Mouse (Mus musculus): Measurements from ENCODE around the gene Ralgds. TPM values are rescaled to one million over a fixed set of nuclear protein-coding genes. Genes with fewer than 3 reads are reported as not detected.

Gene Ralgds
- total and polyA plus RNA-seq, 3 experiments = 4.1 to 11.4 (median 6.6) TPM

GRCm38 (mm10) chr2:28592809-28593208 lies 79.9 kb downstream of the Ralgds start (continued):
- no peak for TF ChIP-seq GABPA (IDR thresholded peaks at IDR 0.05; ENCODE audit: insufficient replicate concordance, low read depth, low read length)
- TF ChIP-seq ETS1 (conservative IDR thresholded peaks at IDR 0.05; ENCODE audit: low read depth, low read length) = no peak
- no peak for TF ChIP-seq EP300 (IDR thresholded peaks at IDR 0.05; ENCODE audit: low read length)
- TF ChIP-seq RCOR1 (conservative IDR thresholded peaks at IDR 0.05; ENCODE audit: low read depth, low read length) = no peak
- no peak for TF ChIP-seq ELF1 (IDR thresholded peaks at IDR 0.05; ENCODE audit: low read depth, low read length)
- no peak for TF ChIP-seq BHLHE40 (IDR thresholded peaks at IDR 0.05; ENCODE audit: low read depth, low read length)
- TF ChIP-seq RAD21 (IDR thresholded peaks at IDR 0.05; ENCODE audit: low read depth, low read length) = peak; percentile 81
- TF ChIP-seq MAZ (IDR thresholded peaks at IDR 0.05; ENCODE audit: low read depth, low read length) = no peak
- TF ChIP-seq NELFE (IDR thresholded peaks at IDR 0.05; ENCODE audit: low read depth, low read length) = peak; percentile 30; the same call in 1 of the 2 replicates
- no peak for TF ChIP-seq POLR2AphosphoS2 (IDR thresholded peaks at IDR 0.05; ENCODE audit: low read depth, low read length)
- TF ChIP-seq MAX (IDR thresholded peaks at IDR 0.05; ENCODE audit: low read length) = no peak
- TF ChIP-seq HCFC1 (IDR thresholded peaks at IDR 0.05; ENCODE audit: low read depth, low read length) = no peak
- no peak for TF ChIP-seq UBTF (IDR thresholded peaks at IDR 0.05; ENCODE audit: low read depth, low read length)

DNA sequence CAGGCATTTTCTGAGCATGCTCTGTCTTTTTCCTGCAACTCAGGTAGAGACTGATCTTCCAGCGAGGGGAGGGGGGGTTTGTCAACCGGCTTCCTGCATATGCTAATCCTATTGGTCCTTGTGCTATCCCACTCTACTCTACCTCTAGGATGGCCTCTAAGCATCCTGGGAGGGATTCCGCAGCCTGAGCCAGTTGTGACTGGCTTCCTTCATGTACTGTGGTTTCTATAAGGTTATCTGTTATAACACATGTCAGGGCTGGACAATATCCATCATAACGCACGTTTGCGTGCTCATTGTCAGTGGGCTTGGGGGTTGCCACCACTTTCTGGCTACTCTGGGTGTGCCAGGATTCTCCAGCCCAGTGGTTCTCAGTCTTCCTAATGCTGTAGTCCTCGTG lies 83.1 kb downstream of the Ralgds start:
- no peak overlapping the region for H3K4me2 ChIP-seq (ENCODE audit: insufficient read depth, low read depth, poor library complexity, severe bottlenecking)
- peaks cover 17% of the 10 kb centered on the region for H3K27me3 ChIP-seq (replicated peaks)
- in situ Hi-C loops (cut with MboI; ENCODE audit: low pct_ligation_motif_present, low pct_unique_long_range_greater_than_20kb, low sequenced_read_pairs) (no loop called here), dilution Hi-C loops (cut with MboI; ENCODE audit: extremely low pct_ligation_motif_present, extremely low pct_unique_long_range_greater_than_20kb, low sequenced_read_pairs) (no loop called here)
- no peaks in the 10 kb centered on the region for H3K79me2 ChIP-seq (replicated peaks; ENCODE audit: control insufficient read depth, extremely low read depth, insufficient read depth, poor library complexity, severe bottlenecking)
- peaks cover 5% of the 10 kb centered on the region for H3K9me3 ChIP-seq (replicated peaks; ENCODE audit: low read length)
- DNase-seq (ENCODE audit: extremely low read depth) = no peak
- TF ChIP-seq ZNF384 (IDR thresholded peaks at IDR 0.05; ENCODE audit: low read depth, low read length) (no peak), MYC (IDR thresholded peaks at IDR 0.05; ENCODE audit: low read depth, low read length) (no peak), RCOR1 (conservative IDR thresholded peaks at IDR 0.05; ENCODE audit: low read depth, low read length) (no peak), ELF1 (IDR thresholded peaks at IDR 0.05; ENCODE audit: low read depth, low read length) (no peak), KAT2A (IDR thresholded peaks at IDR 0.05; ENCODE audit: insufficient replicate concordance, low read length) (no peak), MEF2A (IDR thresholded peaks at IDR 0.05; ENCODE audit: borderline replicate concordance, low read depth, low read length) (no peak), JUN (IDR thresholded peaks at IDR 0.05; ENCODE audit: insufficient read depth, low read depth, low read length) (no peak), UBTF (IDR thresholded peaks at IDR 0.05; ENCODE audit: low read depth, low read length) (no peak)
- H3K36me3 ChIP-seq (replicated peaks in 1 of 2; ENCODE audit: control insufficient read depth in 1 of 2, insufficient read depth in 1 of 2, low read length in 1 of 2) = no peaks in the 10 kb centered on the region
- peaks cover 3 to 26% of the 10 kb centered on the region in 2 experiments; a peak in 2 of 4 replicates for H3K4me1 ChIP-seq (ENCODE audit: control insufficient read depth in 1 of 2, insufficient read depth in 2 of 2)
- H3K4me3 ChIP-seq (replicated peaks in 1 of 3; ENCODE audit: low read depth in 2 of 3, low read length in 2 of 3, poor library complexity in 1 of 3) = no peak overlapping the region
- H3K27ac ChIP-seq (ENCODE audit: insufficient read depth, low read depth) = no peak overlapping the region
- H3K9ac ChIP-seq (ENCODE audit: insufficient read depth, low read depth) = no peak overlapping the region

- no peak overlapping the region for H3K27ac ChIP-seq (ENCODE audit: insufficient read depth, low read depth)
- peaks cover 5% of the 10 kb centered on the region for H3K9me3 ChIP-seq (replicated peaks; ENCODE audit: low read length)
- no peak overlapping the region for H3K4me3 ChIP-seq (replicated peaks in 1 of 3; ENCODE audit: low read depth in 2 of 3, low read length in 2 of 3, poor library complexity in 1 of 3)
- H3K4me1 ChIP-seq (ENCODE audit: control insufficient read depth in 1 of 2, insufficient read depth in 2 of 2) = peaks cover 0 to 26% of the 10 kb centered on the region in 2 experiments; a peak in 2 of 4 replicates
- dilution Hi-C loops (cut with MboI; ENCODE audit: extremely low pct_ligation_motif_present, extremely low pct_unique_long_range_greater_than_20kb, low sequenced_read_pairs) = no loop called here
- peak; percentile 43 to 45; a peak in 3 of 4 replicates for TF ChIP-seq CTCF (conservative IDR thresholded peaks at IDR 0.05 in 1 of 2, IDR thresholded peaks at IDR 0.05 in 1 of 2; ENCODE audit: low read depth in 2 of 2, low read length in 2 of 2)
- no peak for TF ChIP-seq NELFE (IDR thresholded peaks at IDR 0.05; ENCODE audit: low read depth, low read length)
- no peak for TF ChIP-seq ELF1 (IDR thresholded peaks at IDR 0.05; ENCODE audit: low read depth, low read length)
- TF ChIP-seq SMC3 (IDR thresholded peaks at IDR 0.05; ENCODE audit: low read depth, low read length) = peak; percentile 12; the same call in 1 of the 2 replicates
- H3K27me3 ChIP-seq (replicated peaks) = peaks cover 15% of the 10 kb centered on the region
- H3K4me2 ChIP-seq (ENCODE audit: insufficient read depth, low read depth, poor library complexity, severe bottlenecking) = no peak overlapping the region
- no peak for DNase-seq (ENCODE audit: extremely low read depth)
- H3K79me2 ChIP-seq (replicated peaks; ENCODE audit: control insufficient read depth, extremely low read depth, insufficient read depth, poor library complexity, severe bottlenecking) = no peaks in the 10 kb centered on the region
- in situ Hi-C loops (cut with MboI; ENCODE audit: low pct_ligation_motif_present, low pct_unique_long_range_greater_than_20kb, low sequenced_read_pairs) = no loop called here
- H3K36me3 ChIP-seq (replicated peaks in 1 of 2; ENCODE audit: control insufficient read depth in 1 of 2, insufficient read depth in 1 of 2, low read length in 1 of 2) = no peaks in the 10 kb centered on the region
- no peak overlapping the region for H3K9ac ChIP-seq (ENCODE audit: insufficient read depth, low read depth)
Observed at GRCm38 (mm10) chr2:28596998-28597397, 84.1 kb downstream of the Ralgds start.

All from CH12.LX (cell line).